Mouse (Mus musculus) left cerebral cortex, postnatal 36 days (tissue): ENCODE measurements around the gene Pllp. TPM values are rescaled to one million over a fixed set of nuclear protein-coding genes. Genes with fewer than 3 reads are reported as not detected.
A peak's percentile ranks its signal among the peaks of the same experiment; 100 is the strongest.

Experiments used
- DNase-seq, 2 experiments: peaks; one replicate each; pipeline ENCODE4 v3.0.0; 2021 to 2022; ENCODE audit warnings: low spot score in 2 of 2, mixed read lengths in 1 of 2
- intact Hi-C: fragments of 180-260 bp; cut with DNase I; formaldehyde crosslinking; loops from one replicate; pipeline ENCODE4 v1.15.1; 2025
- total RNA-seq, 2 experiments: library from RNA; stranded (reverse); gene quantifications; 2 replicates each; pipeline ENCODE4 v1.2.3; 2021

The Pllp gene
- total RNA-seq, result 10 to 100 TPM; 29.0 to 58.2 TPM

GRCm38 (mm10) chr8:94695994-94696384, at the start of gene Pllp:
Pllp (minus strand) TSS chr8:94696278.
- DNase-seq, result peak; percentile 41 to 66
- intact Hi-C loops, result no loop called here

- DNase-seq, result no peak
- intact Hi-C loops, result no loop called here
Observed at GRCm38 (mm10) chr8:94745476-94746184, 49.6 kb upstream of the Pllp start, which contains the start of gene Ccl22. Ccl22 (plus strand) TSS chr8:94745590.

- intact Hi-C loops, result no loop called here
- no peak for DNase-seq
Observed at GRCm38 (mm10) chr8:94744972-94745371, 48.9 kb upstream of the Pllp start.

- no peak for DNase-seq
- intact Hi-C loops, result no loop called here
Observed at GRCm38 (mm10) chr8:94744484-94744883, 48.4 kb upstream of the Pllp start.

GRCm38 (mm10) chr8:94741726-94742125, 45.6 kb upstream of the Pllp start:
- no peak for DNase-seq
- intact Hi-C loops, result no loop called here

GRCm38 (mm10) chr8:94740591-94740990, 44.5 kb upstream of the Pllp start:
- intact Hi-C loops, result no loop called here
- no peak for DNase-seq

GRCm38 (mm10) chr8:94739829-94740228, 43.8 kb upstream of the Pllp start:
- intact Hi-C loops, result no loop called here
- DNase-seq, result no peak

GRCm38 (mm10) chr8:94735426-94736094, 39.5 kb upstream of the Pllp start:
- DNase-seq, result no peak
- intact Hi-C loops, result no loop called here

GRCm38 (mm10) chr8:94734735-94735350, 38.8 kb upstream of the Pllp start:
- DNase-seq, result no peak
- intact Hi-C loops, result no loop called here

- DNase-seq, result no peak
- intact Hi-C loops, result no loop called here
Observed at GRCm38 (mm10) chr8:94733821-94734465, 37.9 kb upstream of the Pllp start.

GRCm38 (mm10) chr8:94729301-94729700, 33.2 kb upstream of the Pllp start:
- DNase-seq, result no peak
- intact Hi-C loops, result no loop called here

- intact Hi-C loops, result no loop called here
- DNase-seq, result no peak
Observed at GRCm38 (mm10) chr8:94725998-94726397, 29.9 kb upstream of the Pllp start.

GRCm38 (mm10) chr8:94716841-94717240, 20.8 kb upstream of the Pllp start:
- no peak for DNase-seq
- intact Hi-C loops, result no loop called here

GRCm38 (mm10) chr8:94715871-94716270, 19.8 kb upstream of the Pllp start:
- intact Hi-C loops, result no loop called here
- no peak for DNase-seq

- no peak for DNase-seq
- intact Hi-C loops, result no loop called here
Observed at GRCm38 (mm10) chr8:94714556-94714955, 18.5 kb upstream of the Pllp start.

GRCm38 (mm10) chr8:94711160-94711718, 15.2 kb upstream of the Pllp start:
- DNase-seq, result no peak
- intact Hi-C loops, result no loop called here

- intact Hi-C loops, result no loop called here
- no peak for DNase-seq
Observed at GRCm38 (mm10) chr8:94710336-94710735, 14.3 kb upstream of the Pllp start.

GRCm38 (mm10) chr8:94706732-94707395, 10.8 kb upstream of the Pllp start:
- intact Hi-C loops, result loop anchor here (10.0 kb wide), 1 partner anchor 198 kb away; no protein-coding TSS in a partner anchor
- no peak for DNase-seq

- DNase-seq, result no peak
- intact Hi-C loops, result loop anchor here (10.0 kb wide), 1 partner anchor 199 kb away; no protein-coding TSS in a partner anchor
Observed at GRCm38 (mm10) chr8:94705581-94706245, 9.6 kb upstream of the Pllp start.
